Mouse (Mus musculus) CD4-positive naive resting alpha-beta T cell, adult 57 days (primary cell): ENCODE data around the gene Cox5a. TPM values are rescaled to one million over a fixed set of nuclear protein-coding genes. Genes with fewer than 3 reads are reported as not detected.

Experiments used
- total RNA-seq: library from RNA; stranded (reverse); gene quantifications from one replicate; pipeline ENCODE4 v1.2.4, GENCODE M21; 2023

Gene Cox5a
- total RNA-seq, result 87.1 TPM

DNA sequence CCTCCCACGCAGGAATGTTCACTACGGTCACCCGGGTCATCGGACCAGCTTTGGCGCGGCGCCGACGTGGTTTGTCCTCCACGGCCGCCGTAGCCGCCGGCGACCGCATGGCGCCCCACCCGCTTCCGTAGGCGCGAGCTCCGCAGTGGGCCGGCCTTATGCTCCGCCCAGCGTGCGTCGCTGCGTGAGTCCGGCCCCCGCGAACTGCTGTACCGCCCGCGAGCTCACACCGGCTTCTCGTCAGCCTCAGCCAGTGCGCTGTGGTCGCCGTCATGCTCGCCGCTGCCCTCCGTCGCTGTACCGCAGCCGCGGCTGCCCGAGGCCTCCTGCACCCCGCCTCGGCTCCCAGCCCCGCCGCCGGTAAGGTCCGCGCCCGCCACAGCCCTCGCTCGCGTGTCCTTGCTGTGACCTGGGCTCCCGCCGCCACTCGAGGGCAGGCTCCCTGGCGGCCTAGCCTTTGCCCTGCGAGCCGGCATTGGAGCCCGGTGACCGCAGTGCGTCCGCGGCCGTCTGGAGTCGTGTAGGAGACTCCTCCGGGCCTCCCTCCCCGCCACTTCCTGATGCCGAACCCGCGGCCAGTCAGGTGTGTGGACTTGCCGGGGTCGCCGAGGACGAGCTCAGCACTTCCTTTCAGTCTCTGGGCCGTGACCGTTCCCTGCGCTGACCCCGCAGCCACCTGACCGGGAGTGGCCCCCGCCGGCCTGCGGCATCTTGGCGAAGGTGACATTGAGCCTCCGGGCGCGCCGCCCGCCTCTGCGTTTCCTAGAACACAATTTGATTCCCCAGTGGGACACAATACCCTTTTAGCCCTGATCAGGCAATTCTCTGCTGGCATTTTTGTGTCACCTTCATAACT lies at the start of gene Cox5a:
Cox5a (plus strand) TSS at position 219 of the 856 bp plus-strand sequence.

DNA sequence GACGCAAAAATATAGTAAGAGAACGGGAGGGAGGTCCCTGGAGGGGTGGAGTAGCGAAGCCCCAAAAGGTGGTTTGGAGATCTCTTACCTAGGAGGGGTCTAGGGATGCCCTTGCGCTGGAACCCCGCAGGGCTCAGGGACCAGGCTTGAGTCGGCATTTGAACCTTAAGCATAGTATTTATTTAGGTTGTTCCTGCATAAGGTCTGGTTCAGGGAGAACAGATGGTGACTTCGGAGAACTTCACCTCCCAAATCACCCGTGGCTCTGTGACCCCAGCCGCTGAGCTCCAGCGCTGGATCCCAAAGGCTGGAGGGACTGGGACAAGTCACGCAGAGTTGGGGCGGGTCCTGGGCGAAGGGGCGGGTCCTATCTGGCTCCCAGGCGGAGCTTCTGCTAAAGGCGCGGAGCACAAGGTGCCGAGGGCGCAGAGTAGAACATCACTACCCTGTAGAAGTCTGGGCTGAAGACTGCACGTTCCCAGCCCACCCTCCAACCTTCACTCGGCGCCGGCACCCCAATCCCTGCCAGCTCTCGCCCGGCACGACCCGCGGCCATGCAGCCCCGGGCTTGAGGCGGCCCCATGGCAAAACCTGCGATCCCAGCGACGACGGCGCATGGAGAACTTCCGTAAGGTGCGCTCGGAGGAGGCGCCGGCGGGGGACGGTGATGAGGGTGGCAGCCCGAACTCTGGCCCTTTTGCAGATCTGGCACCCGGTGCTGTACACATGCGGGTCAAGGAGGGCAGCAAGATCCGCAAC lies 17.3 kb upstream of the Cox5a start, which contains the start of gene Rpp25:
Rpp25 (plus strand) TSS at position 405 of the 759 bp plus-strand sequence.

DNA sequence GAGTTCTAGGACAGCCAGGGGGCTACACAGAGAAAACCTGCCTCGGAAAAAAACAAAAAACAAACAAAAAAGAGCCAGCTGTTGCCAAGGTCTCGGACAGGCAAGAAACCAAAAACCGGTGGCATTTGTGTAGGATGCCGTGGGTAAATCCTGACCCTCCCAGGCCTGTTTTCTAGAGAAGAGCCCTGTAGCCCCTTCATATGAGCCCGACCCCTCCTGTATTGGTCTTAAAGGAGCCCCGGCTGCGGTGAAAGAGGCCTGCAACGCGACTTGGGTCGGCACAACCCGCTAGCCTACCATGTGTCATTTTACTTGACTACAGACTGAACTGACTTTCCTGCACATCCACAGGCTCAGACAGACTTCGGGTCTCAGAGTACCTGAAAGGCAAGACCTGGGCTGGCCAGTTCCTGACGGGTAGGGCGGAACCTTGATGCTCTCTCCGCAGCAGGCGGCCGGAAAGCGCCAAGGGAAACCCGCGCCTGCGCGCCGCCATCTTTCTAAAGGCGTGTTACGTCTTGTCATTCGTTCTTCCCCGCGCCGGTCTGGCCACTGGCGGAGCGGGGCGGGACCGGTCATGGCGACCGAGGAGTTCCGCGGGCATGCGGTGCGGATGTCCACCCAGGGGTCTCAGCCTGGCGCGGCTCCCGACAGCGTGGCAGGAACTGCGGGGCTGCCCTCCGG lies 16.1 kb downstream of the Cox5a start, which contains the start of gene Fam219b:
Fam219b (plus strand) TSS at position 485 of the 684 bp plus-strand sequence.

DNA sequence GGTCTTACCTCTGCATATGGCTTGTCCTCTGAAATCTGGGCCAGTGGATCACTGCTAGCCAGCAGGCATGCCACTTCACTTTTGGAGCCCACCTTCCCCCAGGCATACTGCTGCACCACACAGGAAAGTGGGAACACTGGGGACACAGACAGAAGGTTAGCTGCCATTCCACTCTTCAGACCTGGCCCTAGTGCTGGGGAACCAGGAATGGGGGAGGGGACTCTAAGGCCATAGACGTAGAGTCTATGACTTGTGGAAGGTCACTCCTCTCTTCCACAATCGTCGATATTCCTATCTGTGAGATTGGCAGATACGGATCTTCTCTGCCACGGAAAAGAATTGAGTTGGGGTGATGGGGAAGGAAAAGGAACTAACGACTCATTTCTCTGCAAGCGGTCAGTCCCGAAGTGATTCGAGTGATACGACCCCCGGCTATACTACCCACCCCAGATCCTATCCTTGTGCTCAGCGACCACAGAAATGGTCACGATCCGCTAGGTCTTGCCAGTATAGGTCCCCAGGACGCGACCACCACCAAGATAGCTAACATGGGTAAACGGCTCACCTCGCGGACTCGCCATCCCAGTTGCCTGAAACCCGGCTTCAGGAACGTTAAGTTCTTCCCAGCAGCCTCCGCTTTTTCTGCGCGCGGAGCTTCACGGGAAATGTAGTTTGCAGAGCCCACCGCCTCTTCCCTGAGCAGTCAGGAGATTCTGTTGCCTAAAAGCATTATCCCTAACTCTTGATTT lies 31.2 kb downstream of the Cox5a start, which contains the start of gene Mpi:
Mpi (minus strand) TSS at position 625 of the 749 bp plus-strand sequence.

DNA sequence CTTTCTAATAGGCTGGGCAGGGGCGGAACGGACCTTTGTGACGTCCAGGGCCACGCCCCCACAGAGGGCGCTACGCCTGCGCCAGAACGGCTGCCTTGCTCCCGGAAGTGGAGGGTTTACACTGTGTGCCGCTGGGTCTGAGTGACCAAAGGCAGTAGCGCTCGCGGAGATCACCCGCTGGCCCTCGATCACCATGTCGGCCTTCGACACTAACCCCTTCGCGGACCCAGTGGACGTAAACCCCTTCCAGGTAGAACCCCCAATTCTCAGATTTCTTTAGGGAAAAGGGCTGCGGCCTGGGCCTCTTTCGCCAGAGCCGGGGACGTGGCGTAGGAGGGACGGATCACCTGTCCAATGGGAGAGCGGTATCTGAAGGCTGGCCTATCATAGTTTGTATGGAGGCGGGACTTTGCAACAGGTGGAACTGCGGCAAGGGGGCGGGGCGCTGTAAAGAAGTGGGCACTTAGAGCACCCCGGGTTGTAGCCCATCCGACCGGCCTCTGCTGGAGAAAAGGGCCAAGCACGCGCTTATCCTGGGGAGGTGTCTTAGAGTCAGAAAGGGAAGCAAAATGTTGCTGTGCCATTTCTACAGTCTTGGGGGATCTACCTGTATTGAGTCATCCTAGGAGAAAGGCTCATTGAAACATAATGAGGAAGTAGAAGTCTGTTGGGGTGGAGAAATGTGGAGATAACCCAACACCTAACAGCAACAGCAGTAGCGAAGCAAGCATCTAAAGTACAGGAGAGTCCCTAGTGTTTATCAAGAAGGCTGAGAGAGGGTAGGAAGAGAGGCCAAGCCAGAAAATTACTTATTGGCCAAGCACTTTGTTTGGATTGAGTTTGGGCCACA lies 40.0 kb downstream of the Cox5a start, which contains the start of gene Scamp2:
Scamp2 (plus strand) TSS at position 83 of the 850 bp plus-strand sequence.

Other genes with a start within 250 kb of the Cox5a start
- gene Ppcdc, start 81.2 kb upstream of the Cox5a start, total RNA-seq, result 69.4 TPM
- 0.24 TPM for gene Scamp5, start 53.2 kb upstream of the Cox5a start, total RNA-seq
- gene Rpp25, start 17.2 kb upstream of the Cox5a start, total RNA-seq, result not detected
- 16.4 TPM for gene Fam219b, start 16.3 kb downstream of the Cox5a start, total RNA-seq
- gene Mpi, start 31.5 kb downstream of the Cox5a start, total RNA-seq, result 11.8 TPM
- gene Scamp2, start 39.7 kb downstream of the Cox5a start, total RNA-seq, result 66.6 TPM
- gene Ulk3, start 68.2 kb downstream of the Cox5a start, total RNA-seq, result 72.4 TPM
- gene Cplx3, start 85.0 kb downstream of the Cox5a start, total RNA-seq, result not detected
- gene Lman1l, start 99.5 kb downstream of the Cox5a start, total RNA-seq, result 1.3 TPM
- gene Csk, start 132.4 kb downstream of the Cox5a start, total RNA-seq, result 333 TPM
- gene Cyp1a2, start 162.4 kb downstream of the Cox5a start, total RNA-seq, result not detected
- gene Cyp1a1, start 166.7 kb downstream of the Cox5a start, total RNA-seq, result not detected
- gene Edc3, start 187.3 kb downstream of the Cox5a start, total RNA-seq, result 22.1 TPM
- gene Clk3, start 244.6 kb downstream of the Cox5a start, total RNA-seq, result 215 TPM